Mouse (Mus musculus): ENCODE measurements around the gene Sox13. TPM values are rescaled to one million over a fixed set of nuclear protein-coding genes. Genes with fewer than 3 reads are reported as not detected.

Gene Sox13
- total and polyA plus RNA-seq, 3 experiments = 0.34 to 1.4 (median 0.90) TPM

GRCm38 (mm10) chr1:133370352-133370751 lies 53.8 kb downstream of the Sox13 start:
- no peak overlapping the region for H3K4me2 ChIP-seq (ENCODE audit: insufficient read depth, low read depth, poor library complexity, severe bottlenecking)
- H3K27me3 ChIP-seq (replicated peaks) = peaks cover 94% of the 10 kb centered on the region
- peaks cover 4 to 15% of the 10 kb centered on the region in 2 experiments; a peak in 3 of 4 replicates for H3K4me1 ChIP-seq (ENCODE audit: control insufficient read depth in 1 of 2, insufficient read depth in 2 of 2)
- no peak overlapping the region for H3K4me3 ChIP-seq (replicated peaks in 1 of 3; ENCODE audit: low read depth in 2 of 3, low read length in 2 of 3, poor library complexity in 1 of 3)
- no peak overlapping the region for H3K27ac ChIP-seq (ENCODE audit: insufficient read depth, low read depth)
- in situ Hi-C loops (cut with MboI; ENCODE audit: low pct_ligation_motif_present, low pct_unique_long_range_greater_than_20kb, low sequenced_read_pairs) = loop anchor here (25.0 kb wide), 1 partner anchor 333 kb away; the partner anchor contains the start of genes Mdm4 and Pik3c2b
- no peaks in the 10 kb centered on the region for H3K36me3 ChIP-seq (replicated peaks in 1 of 2; ENCODE audit: control insufficient read depth in 1 of 2, insufficient read depth in 1 of 2, low read length in 1 of 2)
- TF ChIP-seq ZNF384 (IDR thresholded peaks at IDR 0.05; ENCODE audit: low read depth, low read length) = no peak
- TF ChIP-seq GABPA (IDR thresholded peaks at IDR 0.05; ENCODE audit: insufficient replicate concordance, low read depth, low read length) = no peak
- TF ChIP-seq E2F4 (IDR thresholded peaks at IDR 0.05; ENCODE audit: insufficient replicate concordance, low read depth, low read length) = no peak
- no peaks in the 10 kb centered on the region for H3K9me3 ChIP-seq (replicated peaks; ENCODE audit: low read length)
- H3K9ac ChIP-seq (ENCODE audit: insufficient read depth, low read depth) = no peak overlapping the region
- no peak for DNase-seq (ENCODE audit: extremely low read depth)
- dilution Hi-C loops (cut with MboI; ENCODE audit: extremely low pct_ligation_motif_present, extremely low pct_unique_long_range_greater_than_20kb, low sequenced_read_pairs) = no loop called here
- H3K79me2 ChIP-seq (replicated peaks; ENCODE audit: control insufficient read depth, extremely low read depth, insufficient read depth, poor library complexity, severe bottlenecking) = no peaks in the 10 kb centered on the region

GRCm38 (mm10) chr1:133368644-133369043 lies 55.5 kb downstream of the Sox13 start:
- Histone ChIP-seq H3K9me3 (replicated peaks; ENCODE audit: low read length) (no peaks in the 10 kb centered on the region), H3K79me2 (replicated peaks; ENCODE audit: control insufficient read depth, extremely low read depth, insufficient read depth, poor library complexity, severe bottlenecking) (no peaks in the 10 kb centered on the region), H3K36me3 (replicated peaks in 1 of 2; ENCODE audit: control insufficient read depth in 1 of 2, insufficient read depth in 1 of 2, low read length in 1 of 2) (no peaks in the 10 kb centered on the region), H3K27ac (ENCODE audit: insufficient read depth, low read depth) (no peak overlapping the region), H3K4me1 (ENCODE audit: control insufficient read depth in 1 of 2, insufficient read depth in 2 of 2) (peaks cover 4 to 19% of the 10 kb centered on the region in 2 experiments; a peak in 3 of 4 replicates), H3K4me2 (ENCODE audit: insufficient read depth, low read depth, poor library complexity, severe bottlenecking) (no peak overlapping the region), H3K27me3 (replicated peaks) (peaks cover 96% of the 10 kb centered on the region), H3K9ac (ENCODE audit: insufficient read depth, low read depth) (no peak overlapping the region), H3K4me3 (replicated peaks in 1 of 3; ENCODE audit: low read depth in 2 of 3, low read length in 2 of 3, poor library complexity in 1 of 3) (no peak overlapping the region)
- no peak for DNase-seq (ENCODE audit: extremely low read depth)
- in situ Hi-C loops (cut with MboI; ENCODE audit: low pct_ligation_motif_present, low pct_unique_long_range_greater_than_20kb, low sequenced_read_pairs) (loop anchor here (25.0 kb wide), 1 partner anchor 331 kb away; the partner anchor contains the start of genes Mdm4 and Pik3c2b), dilution Hi-C loops (cut with MboI; ENCODE audit: extremely low pct_ligation_motif_present, extremely low pct_unique_long_range_greater_than_20kb, low sequenced_read_pairs) (no loop called here)
- no peak for TF ChIP-seq MEF2A (IDR thresholded peaks at IDR 0.05; ENCODE audit: borderline replicate concordance, low read depth, low read length)
- no peak for TF ChIP-seq NRF1 (IDR thresholded peaks at IDR 0.05; ENCODE audit: low read depth, low read length)
- TF ChIP-seq TBP (conservative IDR thresholded peaks at IDR 0.05; ENCODE audit: low read depth, low read length) = no peak
- no peak for TF ChIP-seq SIN3A (IDR thresholded peaks at IDR 0.05; ENCODE audit: low read length)
- TF ChIP-seq TCF12 (IDR thresholded peaks at IDR 0.05; ENCODE audit: low read depth, low read length) = no peak
- TF ChIP-seq RAD21 (IDR thresholded peaks at IDR 0.05; ENCODE audit: low read depth, low read length) = no peak

- DNase-seq (ENCODE audit: extremely low read depth) = no peak
- Histone ChIP-seq H3K9ac (ENCODE audit: insufficient read depth, low read depth) (no peak overlapping the region), H3K27me3 (replicated peaks) (peaks cover 96% of the 10 kb centered on the region), H3K4me3 (replicated peaks in 1 of 3; ENCODE audit: low read depth in 2 of 3, low read length in 2 of 3, poor library complexity in 1 of 3) (no peak overlapping the region), H3K27ac (ENCODE audit: insufficient read depth, low read depth) (no peak overlapping the region), H3K79me2 (replicated peaks; ENCODE audit: control insufficient read depth, extremely low read depth, insufficient read depth, poor library complexity, severe bottlenecking) (no peaks in the 10 kb centered on the region), H3K4me2 (ENCODE audit: insufficient read depth, low read depth, poor library complexity, severe bottlenecking) (no peak overlapping the region), H3K36me3 (replicated peaks in 1 of 2; ENCODE audit: control insufficient read depth in 1 of 2, insufficient read depth in 1 of 2, low read length in 1 of 2) (no peaks in the 10 kb centered on the region), H3K4me1 (ENCODE audit: control insufficient read depth in 1 of 2, insufficient read depth in 2 of 2) (peaks cover 8 to 26% of the 10 kb centered on the region in 2 experiments; a peak in 3 of 4 replicates), H3K9me3 (replicated peaks; ENCODE audit: low read length) (no peaks in the 10 kb centered on the region)
- dilution Hi-C loops (cut with MboI; ENCODE audit: extremely low pct_ligation_motif_present, extremely low pct_unique_long_range_greater_than_20kb, low sequenced_read_pairs) (no loop called here), in situ Hi-C loops (cut with MboI; ENCODE audit: low pct_ligation_motif_present, low pct_unique_long_range_greater_than_20kb, low sequenced_read_pairs) (loop anchor here (25.0 kb wide), 1 partner anchor 331 kb away; the partner anchor contains the start of genes Mdm4 and Pik3c2b)
- TF ChIP-seq E2F4 (IDR thresholded peaks at IDR 0.05; ENCODE audit: insufficient replicate concordance, low read depth, low read length) (no peak), ZC3H11A (IDR thresholded peaks at IDR 0.05; ENCODE audit: low read depth, low read length) (no peak), TCF12 (IDR thresholded peaks at IDR 0.05; ENCODE audit: low read depth, low read length) (no peak), MXI1 (IDR thresholded peaks at IDR 0.05; ENCODE audit: low read depth, low read length) (no peak), POLR2AphosphoS2 (IDR thresholded peaks at IDR 0.05; ENCODE audit: low read depth, low read length) (no peak), EP300 (IDR thresholded peaks at IDR 0.05; ENCODE audit: low read length) (no peak), MAZ (IDR thresholded peaks at IDR 0.05; ENCODE audit: low read depth, low read length) (no peak), BHLHE40 (IDR thresholded peaks at IDR 0.05; ENCODE audit: low read depth, low read length) (no peak), CHD2 (IDR thresholded peaks at IDR 0.05; ENCODE audit: low read length) (no peak), MAFK (IDR thresholded peaks at IDR 0.05; ENCODE audit: insufficient replicate concordance, low read length) (no peak), GABPA (IDR thresholded peaks at IDR 0.05; ENCODE audit: insufficient replicate concordance, low read depth, low read length) (no peak), HCFC1 (IDR thresholded peaks at IDR 0.05; ENCODE audit: low read depth, low read length) (no peak), USF2 (conservative IDR thresholded peaks at IDR 0.05; ENCODE audit: low read depth, low read length) (no peak), UBTF (IDR thresholded peaks at IDR 0.05; ENCODE audit: low read depth, low read length) (no peak), SMC3 (IDR thresholded peaks at IDR 0.05; ENCODE audit: low read depth, low read length) (no peak)
Observed at GRCm38 (mm10) chr1:133367606-133368488, 56.3 kb downstream of the Sox13 start.

All from CH12.LX (cell line).